23 mouse cellular contexts compared by ENCODE assay signal in genomic region chr6:100601634-100602033, GRCm38 (mm10).
DNase-seq lines count a peak whose midpoint lies in the region; TF ChIP-seq lines count a peak whose summit lies in the region.
"Had no signal": no experiment of that assay in that cellular context is flagged by ENCODE, and none has a peak within 500 bp of the region (broad histone marks: within the 10 kb centered on the region; RNA-seq: fewer than 3 reads in every experiment).

No protein-coding gene starts in this region.

- H3K4me1 ChIP-seq in ES-E14 (ENCODE audit: control insufficient read depth in 2 of 2, insufficient read depth in 2 of 2, low read length in 2 of 2, poor library complexity in 1 of 2): no peaks in the 10 kb centered on the region
- H3K4me1 ChIP-seq: forebrain, embryonic 12.5 days; forebrain, embryonic 15.5 days; hindbrain, embryonic 12.5 days had no signal

- no peak overlapping the region for H3K27ac ChIP-seq in ES-E14 (ENCODE audit: insufficient read depth, low read depth, low read length, poor library complexity, severe bottlenecking)
- H3K27ac ChIP-seq: embryonic facial prominence, embryonic 13.5 days; forebrain, embryonic 12.5 days; forebrain, embryonic 15.5 days; heart, adult 2 months; heart, embryonic 10.5 days; hindbrain, embryonic 12.5 days; hindbrain, embryonic 15.5 days had no signal

- no peak overlapping the region for H3K9ac ChIP-seq in ES-E14 (ENCODE audit: insufficient read depth, low read depth, low read length, poor library complexity, severe bottlenecking)
- H3K9ac ChIP-seq: embryonic facial prominence, embryonic 13.5 days; forebrain, embryonic 12.5 days; forebrain, embryonic 15.5 days; hindbrain, embryonic 12.5 days; hindbrain, embryonic 15.5 days had no signal

- in situ Hi-C loops in ES-E14 (cut with MboI; ENCODE audit: low sequenced_read_pairs in 2 of 2, unreplicated experiment in 2 of 2): no loop called here

- DNase-seq in adrenal gland, adult 2 months: peak; percentile 14
- no peak for DNase-seq in adrenal gland, adult 18-20 months (ENCODE audit: low spot score in 2 of 2)
- no peak for DNase-seq in ES-E14 (ENCODE audit: low read depth, low spot score)
- peak; percentile 28 for DNase-seq in R1 (ENCODE audit: low read depth, low spot score)
- no peak for DNase-seq in embryo, embryonic 10.5 days (ENCODE audit: low spot score)
- DNase-seq in heart, adult 11 months: no peak
- DNase-seq: adrenal gland, postnatal 10 days; adrenal gland, postnatal 36 days; cerebellum, adult 18-20 months; cerebellum, adult 9-11 months; cerebellum, postnatal 25 days; embryo, embryonic 11 days; gastrocnemius, postnatal 25 days; heart, adult 2 months; kidney, adult 2 months had no signal

- H3K9me3 ChIP-seq in ES-E14 (ENCODE audit: control insufficient read depth, insufficient read depth, low read depth, low read length): no peaks in the 10 kb centered on the region
- H3K9me3 ChIP-seq: embryonic facial prominence, embryonic 10.5 days; embryonic facial prominence, embryonic 13.5 days; forebrain, embryonic 12.5 days; forebrain, embryonic 15.5 days; heart, embryonic 10.5 days; hindbrain, embryonic 12.5 days; hindbrain, embryonic 15.5 days had no signal

- no peak overlapping the region for H3K4me3 ChIP-seq in ES-E14 (ENCODE audit: insufficient read depth in 1 of 2, low read depth in 1 of 2, low read length in 2 of 2, poor library complexity in 1 of 2, severe bottlenecking in 1 of 2)
- H3K4me3 ChIP-seq: embryonic facial prominence, embryonic 10.5 days; embryonic facial prominence, embryonic 13.5 days; erythroblast, embryonic 14.5 days; forebrain, embryonic 12.5 days; forebrain, embryonic 15.5 days; heart, adult 2 months; heart, embryonic 10.5 days; hindbrain, embryonic 12.5 days; hindbrain, embryonic 15.5 days had no signal

- H3K36me3 ChIP-seq in ES-E14 (ENCODE audit: control insufficient read depth, insufficient read depth, low read length, poor library complexity, severe bottlenecking): peaks cover 3% of the 10 kb centered on the region; the same call in 1 of the 2 replicates
- H3K36me3 ChIP-seq: embryonic facial prominence, embryonic 13.5 days; forebrain, embryonic 12.5 days; forebrain, embryonic 15.5 days; heart, embryonic 10.5 days; hindbrain, embryonic 12.5 days; hindbrain, embryonic 15.5 days had no signal

TF ChIP-seq in ES-E14, 5 proteins besides CTCF, POLR2A, EP300 and RAD21:
- no peak for TF ChIP-seq CHD2 (IDR thresholded peaks at IDR 0.05; ENCODE audit: low read depth, low read length)
- 0 out of 2 replicates have a peak, but pooled peaks have one; percentile 2 for TF ChIP-seq MAFK (IDR thresholded peaks at IDR 0.05; ENCODE audit: insufficient read depth, low read depth, low read length)

Comparison
In these comparisons a context has a peak if more than half of its experiments do, and no peak if none do; other contexts are left out.
1. DNase-seq: peak in adrenal gland, adult 2 months (single experiment) and R1 (single experiment); none in adrenal gland, adult 18-20 months (0 of 2), ES-E14 (single experiment), embryo, embryonic 10.5 days (single experiment) and heart, adult 11 months (single experiment).